Mouse (Mus musculus): ENCODE results near the gene Fbxo48. TPM values are rescaled to one million over a fixed set of nuclear protein-coding genes. Genes with fewer than 3 reads are reported as not detected.

Gene Fbxo48
- polyA plus RNA-seq (2012; rRNA removed) = 0.35 and 0.81 TPM in 2 replicates

- peak; percentile 67 for DNase-seq (ENCODE audit: low spot score)
Observed at GRCm38 (mm10) chr11:16950976-16951760, at the start of gene Fbxo48. Gene Fbxo48 (plus strand): TSS chr11:16951375.

- no peak for DNase-seq (ENCODE audit: low spot score)
Observed at GRCm38 (mm10) chr11:16904302-16905011, 46.7 kb upstream of the Fbxo48 start.

GRCm38 (mm10) chr11:16905012-16905332 lies 46.2 kb upstream of the Fbxo48 start:
- DNase-seq (ENCODE audit: low spot score) = no peak

- no peak for DNase-seq (ENCODE audit: low spot score)
Observed at GRCm38 (mm10) chr11:16906530-16906929, 44.6 kb upstream of the Fbxo48 start.

DNA sequence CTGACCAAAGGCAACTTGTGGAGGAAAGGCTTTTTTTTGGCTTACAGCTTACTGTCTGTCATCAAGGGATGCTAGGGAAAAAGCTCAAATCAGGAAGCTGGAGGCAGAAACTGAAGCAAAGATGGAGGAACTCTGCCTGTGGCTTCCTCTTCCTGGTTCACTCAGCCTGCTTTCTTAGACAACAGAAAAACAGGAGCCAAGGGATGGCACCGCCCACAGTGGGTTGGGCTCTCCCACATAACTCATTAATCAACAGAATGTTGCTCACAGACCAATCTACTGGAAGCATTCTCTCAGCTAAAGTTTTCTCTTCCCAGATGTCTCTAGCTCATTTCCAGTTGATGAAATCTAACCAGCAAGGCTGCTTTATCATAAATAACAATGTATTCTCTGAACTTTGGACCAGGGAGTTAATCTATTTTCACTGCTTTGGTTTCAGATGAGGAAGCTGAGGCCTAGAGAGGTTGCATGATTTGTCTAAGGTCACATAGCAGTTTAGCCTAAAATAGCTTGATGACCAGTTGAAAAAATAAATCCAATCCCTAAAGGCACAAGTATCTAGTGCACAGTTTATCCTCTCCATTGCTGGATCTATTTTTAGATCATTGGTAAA lies 43.6 kb upstream of the Fbxo48 start:
- DNase-seq (ENCODE audit: low spot score) = no peak

DNA sequence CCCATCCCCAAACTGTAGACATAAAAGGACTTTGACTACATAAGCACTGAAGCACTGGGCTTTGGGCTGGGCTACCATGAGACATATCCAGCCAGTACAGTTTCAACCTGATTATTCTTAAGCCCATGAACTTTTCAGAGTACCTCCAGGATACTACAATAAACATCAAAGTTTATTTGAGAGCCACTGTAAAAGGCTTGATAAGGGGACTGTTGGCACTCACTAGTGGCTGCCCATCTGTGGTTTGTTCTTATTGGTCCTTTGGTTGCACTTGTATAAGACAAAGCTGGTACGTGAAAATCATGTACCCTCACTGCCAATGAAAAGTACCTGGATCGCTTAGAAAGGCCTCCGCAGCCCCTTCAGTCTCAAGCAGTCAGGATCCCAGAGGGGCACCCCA lies 36.4 kb upstream of the Fbxo48 start:
- no peak for DNase-seq (ENCODE audit: low spot score)

DNA sequence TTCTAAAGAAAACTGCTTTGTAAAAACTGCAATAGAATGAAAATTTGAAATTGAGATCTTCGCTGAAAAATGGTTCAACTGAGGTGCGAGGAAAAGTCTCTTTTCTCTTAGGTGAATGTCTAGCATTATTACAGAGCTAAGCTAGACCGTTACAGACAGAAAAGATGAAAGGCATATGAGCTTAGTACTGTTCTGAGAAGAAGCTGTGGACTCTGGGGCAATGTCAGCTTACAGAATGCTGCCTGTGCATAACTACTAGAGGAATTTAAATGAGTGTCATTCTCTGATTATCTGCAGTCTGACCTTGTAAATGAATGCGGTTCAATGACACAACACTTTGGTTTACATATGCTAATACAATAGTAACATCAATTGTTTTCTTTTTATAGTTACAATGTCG lies 35.3 kb upstream of the Fbxo48 start:
- DNase-seq (ENCODE audit: low spot score) = no peak

- DNase-seq (ENCODE audit: low spot score) = no peak
Observed at GRCm38 (mm10) chr11:16917512-16917911, 33.7 kb upstream of the Fbxo48 start.

DNA sequence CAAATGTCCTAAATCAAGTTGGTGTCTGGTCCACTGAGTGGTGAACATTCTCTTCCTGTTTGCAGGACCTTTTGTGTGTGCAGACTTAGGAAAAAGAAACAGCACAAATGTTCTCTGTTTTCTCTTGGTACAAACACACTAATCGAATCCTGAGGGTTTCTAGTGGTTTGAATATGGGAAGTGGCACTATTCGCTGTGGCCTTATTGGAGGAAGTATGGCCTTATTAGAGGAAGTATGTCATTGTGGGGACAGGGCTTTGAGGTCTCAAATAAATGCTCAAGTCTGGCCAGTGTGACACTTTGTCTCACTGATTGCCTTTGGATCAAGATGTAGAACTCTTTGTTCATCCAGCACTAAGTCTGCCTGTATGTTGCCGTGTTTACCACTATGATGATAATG lies 19.0 kb upstream of the Fbxo48 start:
- no peak for DNase-seq (ENCODE audit: low spot score)

- no peak for DNase-seq (ENCODE audit: low spot score)
Observed at GRCm38 (mm10) chr11:16935577-16936236, 15.5 kb upstream of the Fbxo48 start.

GRCm38 (mm10) chr11:16941103-16941793 lies 9.9 kb upstream of the Fbxo48 start:
- no peak for DNase-seq (ENCODE audit: low spot score)

- DNase-seq (ENCODE audit: low spot score) = no peak
Observed at GRCm38 (mm10) chr11:16941973-16942452, 9.2 kb upstream of the Fbxo48 start.

DNA sequence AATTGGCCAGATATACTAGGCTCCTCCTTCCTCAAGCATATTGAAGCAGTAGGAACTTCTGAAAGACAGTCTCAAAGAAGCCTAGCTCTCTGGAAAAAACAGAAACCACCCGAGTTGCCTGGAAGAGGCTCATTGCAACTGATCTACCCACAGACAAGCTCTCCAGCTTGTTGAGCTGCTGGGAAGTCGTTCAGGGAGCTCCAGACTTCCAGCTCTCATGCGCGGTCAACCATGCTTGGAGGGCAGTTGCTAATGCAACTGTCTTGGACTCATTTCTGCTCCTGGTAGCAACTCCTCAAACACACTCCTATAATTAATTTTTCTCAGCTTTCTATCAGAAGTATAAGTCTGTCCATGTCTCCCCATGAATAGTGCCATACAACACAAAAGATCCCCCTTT lies 8.2 kb upstream of the Fbxo48 start:
- no peak for DNase-seq (ENCODE audit: low spot score)

DNA sequence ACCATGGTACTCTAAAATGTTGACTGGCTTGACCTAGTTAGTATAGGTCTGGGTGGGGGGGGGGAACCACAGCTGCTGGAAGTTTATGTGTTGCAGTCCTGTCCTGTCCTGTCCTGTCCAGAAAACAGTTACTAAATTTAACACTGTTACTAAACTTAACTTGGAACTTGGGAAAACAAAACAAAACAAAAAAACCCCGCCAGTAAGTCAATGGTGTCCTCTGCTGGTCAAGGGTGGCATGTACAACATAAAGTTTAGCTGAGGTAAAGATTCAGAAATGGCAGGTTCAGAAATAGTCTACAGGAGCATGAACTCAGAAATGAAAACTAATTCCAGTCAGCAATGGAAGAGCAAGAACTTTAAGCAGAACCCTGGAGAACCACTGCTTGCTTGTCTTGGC lies 2.4 kb upstream of the Fbxo48 start:
- DNase-seq (ENCODE audit: low spot score) = no peak

GRCm38 (mm10) chr11:16950226-16950975 lies 774 bp upstream of the Fbxo48 start:
- DNase-seq (ENCODE audit: low spot score) = no peak

GRCm38 (mm10) chr11:16951761-16952010 lies 511 bp downstream of the Fbxo48 start:
- DNase-seq (ENCODE audit: low spot score) = no peak

DNA sequence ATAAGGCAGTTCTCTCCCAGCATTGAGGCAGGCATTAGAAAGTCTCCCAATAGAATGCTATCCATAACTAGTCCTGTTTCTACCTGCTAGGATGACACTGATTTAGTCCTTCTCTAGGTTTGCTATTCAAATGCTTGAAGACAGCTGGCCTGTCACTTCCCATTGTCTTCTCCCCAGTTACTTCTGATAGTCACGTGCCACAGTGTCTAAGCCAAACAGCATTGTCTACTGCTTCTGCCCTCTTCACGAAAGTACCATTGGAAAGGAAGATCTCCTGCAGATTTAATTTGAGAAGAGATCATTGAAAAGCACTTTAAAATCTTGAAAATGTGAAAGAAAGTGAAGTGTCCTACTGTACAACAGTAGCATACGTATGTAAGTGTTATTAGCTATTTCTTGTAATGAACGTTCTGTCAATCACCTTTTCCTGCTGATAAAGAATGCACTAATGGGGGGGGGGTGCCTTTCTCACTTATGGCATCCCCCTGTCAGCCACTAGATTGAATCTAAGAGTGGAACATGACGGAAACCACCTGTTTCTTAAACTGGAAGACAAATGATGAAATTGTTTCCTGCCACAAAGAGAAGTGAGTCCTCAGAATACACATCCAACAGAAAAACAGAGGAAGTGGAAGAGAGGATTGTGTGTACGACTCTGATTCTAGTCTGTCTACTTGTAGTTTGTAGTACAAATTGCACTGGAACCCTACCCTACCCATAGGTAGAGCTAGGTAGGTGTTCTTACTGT lies 5.1 kb downstream of the Fbxo48 start:
- no peak for DNase-seq (ENCODE audit: low spot score)

GRCm38 (mm10) chr11:16957030-16957429 lies 5.9 kb downstream of the Fbxo48 start:
- DNase-seq (ENCODE audit: low spot score) = no peak

GRCm38 (mm10) chr11:16958520-16958919 lies 7.3 kb downstream of the Fbxo48 start:
- no peak for DNase-seq (ENCODE audit: low spot score)

DNA sequence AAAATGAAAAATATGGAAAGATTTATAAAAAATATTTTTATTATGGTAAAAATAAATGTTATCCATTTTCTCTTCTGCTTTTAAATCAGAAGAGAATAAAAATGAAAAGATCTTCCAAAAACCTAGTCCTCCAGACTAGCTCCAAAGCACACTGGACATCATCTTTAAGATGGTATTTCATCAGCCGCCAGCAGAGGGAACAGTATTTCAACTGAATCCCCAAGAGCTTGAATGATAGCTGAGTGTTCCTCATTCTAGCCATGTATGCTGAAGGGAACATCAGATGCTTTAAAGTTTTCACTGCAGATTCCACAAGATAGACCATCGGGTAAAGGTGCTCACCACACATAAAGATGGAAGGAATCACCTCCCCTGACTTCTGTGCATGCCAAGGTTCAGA lies 16.6 kb downstream of the Fbxo48 start:
- DNase-seq (ENCODE audit: low spot score) = no peak

- no peak for DNase-seq (ENCODE audit: low spot score)
Observed at GRCm38 (mm10) chr11:16969650-16970049, 18.5 kb downstream of the Fbxo48 start.
